Mouse (Mus musculus): ENCODE measurements at regions not wholly inside any gene's neighbourhood (a gene's known extent, or its start where the extent isn't known, plus 50 kb on each side); places are given as distances from the start of the nearest gene placed in this dataset.

GRCm38 (mm10) chr17:83276000-83276891, 61.2 kb downstream of the Pkdcc start:
- intact Hi-C loops (cut with DNase I), result loop anchor here (2.0 to 10.0 kb wide), 3 partner anchors 75 to 356 kb away; partner anchors contain the start of genes Cox7a2l, Eml4 and Kcng3
- peak; percentile 71 to 82 for DNase-seq (ENCODE audit: low spot score in 2 of 2)

GRCm38 (mm10) chr17:83277117-83277947, 62.2 kb downstream of the Pkdcc start:
- intact Hi-C loops (cut with DNase I), result loop anchor here (2.0 to 10.0 kb wide), 3 partner anchors 73 to 355 kb away; partner anchors contain the start of genes Cox7a2l, Eml4 and Kcng3
- peak; percentile 73 to 79 for DNase-seq (ENCODE audit: low spot score in 2 of 2)

- intact Hi-C loops (cut with DNase I), result loop anchor here (2.0 to 10.0 kb wide), 3 partner anchors 73 to 354 kb away; partner anchors contain the start of genes Cox7a2l, Eml4 and Kcng3
- no peak for DNase-seq (ENCODE audit: low spot score in 2 of 2)
Measured at GRCm38 (mm10) chr17:83277948-83278924, 63.1 kb downstream of the Pkdcc start.

- intact Hi-C loops (cut with DNase I), result no loop called here
- no peak for DNase-seq (ENCODE audit: low spot score in 2 of 2)
Measured at GRCm38 (mm10) chr17:83283328-83283727, 67.4 kb upstream of the Eml4 start.

- DNase-seq (ENCODE audit: low spot score in 2 of 2), result no peak
Measured at GRCm38 (mm10) chr17:83287381-83288142, 63.2 kb upstream of the Eml4 start.

GRCm38 (mm10) chr17:83288143-83288492, 62.6 kb upstream of the Eml4 start:
- peak in 1 of 2 experiments; percentile 16 for DNase-seq (ENCODE audit: low spot score in 2 of 2)
- intact Hi-C loops (cut with DNase I), result no loop called here

More at GRCm38 (mm10) chr17:83287381-83288142, 63.2 kb upstream of the Eml4 start:
- intact Hi-C loops (cut with DNase I), result no loop called here

- DNase-seq (ENCODE audit: low spot score in 2 of 2), result no peak
- intact Hi-C loops (cut with DNase I), result no loop called here
Measured at GRCm38 (mm10) chr17:83295526-83296238, 55.0 kb upstream of the Eml4 start.

- intact Hi-C loops (cut with DNase I), result no loop called here
- DNase-seq (ENCODE audit: low spot score in 2 of 2), result no peak
Measured at GRCm38 (mm10) chr17:83297379-83298121, 53.2 kb upstream of the Eml4 start.

Measured in left cerebral cortex, postnatal 36 days (tissue).